Mouse (Mus musculus) hematopoietic stem cell, adult 5-6 weeks (primary cell): Measurements from ENCODE around the gene Camta1. TPM values are rescaled to one million over a fixed set of nuclear protein-coding genes. Genes with fewer than 3 reads are reported as not detected.

Source experiments
- ATAC-seq, 2 experiments: fragments of 125-278 bp in 1 of 2; replicated peaks in 1 of 2; 2 replicates each; pipeline ENCODE4 v1.8.0; 2016 to 2017; ENCODE audit warnings: inconsistent platforms in 2 of 2, mild to moderate bottlenecking in 2 of 2, moderate number of reproducible peaks in 2 of 2, low read depth in 1 of 2, moderate TSS enrichment in 1 of 2; ENCODE audit not compliant: low FRiP score in 2 of 2, poor library complexity in 2 of 2, severe bottlenecking in 2 of 2, insufficient read depth in 1 of 2, low TSS enrichment in 1 of 2
- total RNA-seq: library from RNA; stranded (forward); fragments of 172-1452, 232-1000 nt; gene quantifications from 2 replicates; pipeline ENCODE4 v1.2.3, GENCODE M21; 2017

Gene Camta1
- total RNA-seq, 1 experiment from 2014 or later: 11.6 TPM

DNA sequence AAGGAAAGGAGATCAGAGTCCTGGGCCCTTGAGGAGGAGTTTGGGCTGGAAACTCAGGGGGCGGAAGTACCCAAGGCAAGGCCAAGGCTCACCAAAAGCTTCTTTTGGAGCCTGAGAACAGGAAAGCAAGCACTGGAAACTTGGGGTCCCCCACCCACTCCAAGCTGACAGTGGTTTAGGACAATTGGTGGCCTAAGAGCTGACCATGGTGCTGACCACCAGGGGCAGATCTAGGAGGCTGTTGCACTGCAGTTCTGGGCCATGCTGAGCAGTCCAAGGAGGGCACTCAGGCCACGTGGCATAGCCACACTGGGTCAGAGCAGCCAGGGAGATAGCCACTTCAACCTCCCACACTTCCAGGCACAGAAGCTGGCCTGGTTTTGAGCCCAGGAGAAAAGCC, 102.6 kb downstream of the Camta1 start:
- ATAC-seq: no peak

DNA sequence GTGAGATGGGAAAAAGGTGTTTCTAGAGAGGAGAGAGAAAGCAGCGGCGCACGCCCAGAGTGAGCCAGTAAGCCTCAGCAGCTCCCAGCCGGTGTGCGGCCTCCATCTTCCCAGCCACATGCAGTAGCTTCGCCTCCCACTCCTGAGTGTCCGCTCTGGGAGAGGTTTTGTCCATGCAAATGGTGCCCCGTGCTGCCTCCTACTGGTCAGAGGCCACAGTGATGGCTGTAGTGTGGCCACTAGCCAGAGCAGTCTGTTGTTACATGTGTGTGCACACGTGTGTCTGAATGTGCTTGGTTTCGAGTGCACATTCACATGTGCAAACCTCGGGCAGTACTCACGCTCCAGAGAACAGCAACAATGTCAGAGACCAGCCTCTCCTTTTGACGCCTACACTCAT, 103.3 kb downstream of the Camta1 start:
- no peak for ATAC-seq

DNA sequence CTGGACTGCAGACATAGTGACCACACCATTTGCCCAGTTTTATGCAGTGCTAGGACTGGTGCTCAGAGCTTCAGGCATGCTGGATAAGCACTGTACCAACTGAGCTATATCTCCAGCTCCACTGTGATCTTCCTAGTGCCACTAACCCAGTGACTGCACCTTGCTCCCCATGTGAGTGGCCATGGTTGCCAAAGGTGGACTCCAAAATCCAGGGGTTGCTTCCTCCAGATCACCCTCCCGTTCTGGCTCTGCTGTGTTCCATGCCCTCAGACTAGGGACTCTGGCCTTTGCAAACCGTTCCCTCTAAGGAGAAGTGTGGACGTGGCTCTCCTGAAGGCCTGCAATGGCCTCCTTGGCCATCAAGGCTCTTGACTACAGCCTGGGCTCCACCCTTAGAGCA, 104.4 kb downstream of the Camta1 start:
- no peak for ATAC-seq

DNA sequence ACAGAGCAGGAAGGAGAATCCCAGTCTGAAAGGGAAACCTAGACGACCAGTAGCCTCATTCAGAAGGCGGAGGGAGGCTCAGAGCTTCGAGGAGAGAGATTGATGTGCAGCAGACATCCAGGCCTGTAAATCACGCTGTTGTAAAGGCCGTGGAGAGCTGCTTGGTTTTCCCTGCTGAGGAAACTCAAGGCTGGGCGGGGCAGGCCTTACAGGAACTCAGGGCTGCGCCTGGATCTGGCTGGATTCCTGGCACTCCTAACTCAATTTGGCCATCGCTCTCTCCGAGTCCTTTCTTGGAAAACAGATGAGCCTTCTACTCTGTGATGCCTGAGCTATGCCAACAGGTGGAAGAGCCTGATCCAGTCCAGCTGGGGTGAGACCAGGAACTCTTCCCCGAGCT, 105.3 kb downstream of the Camta1 start:
- ATAC-seq: no peak

DNA sequence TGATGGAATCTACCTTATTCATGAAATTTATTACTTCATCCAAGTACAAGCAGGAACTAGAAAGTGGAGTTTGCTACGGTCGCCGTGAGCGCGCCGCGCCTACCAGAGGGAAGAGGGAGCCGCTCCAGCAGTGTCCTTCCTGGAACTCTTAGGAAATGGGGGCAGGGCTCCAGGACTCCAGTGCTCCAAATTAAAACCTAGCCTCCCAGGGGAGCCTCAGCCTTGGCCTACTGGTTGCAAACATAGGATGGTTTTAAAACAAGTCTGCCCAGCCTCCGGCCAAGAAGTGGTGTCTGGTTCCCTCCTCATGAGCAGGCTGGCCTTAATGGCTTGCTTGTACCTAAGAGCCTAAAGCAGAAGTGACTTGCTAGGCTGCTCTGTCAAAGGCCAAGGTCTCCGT, 108.4 kb downstream of the Camta1 start:
- ATAC-seq: no peak

DNA sequence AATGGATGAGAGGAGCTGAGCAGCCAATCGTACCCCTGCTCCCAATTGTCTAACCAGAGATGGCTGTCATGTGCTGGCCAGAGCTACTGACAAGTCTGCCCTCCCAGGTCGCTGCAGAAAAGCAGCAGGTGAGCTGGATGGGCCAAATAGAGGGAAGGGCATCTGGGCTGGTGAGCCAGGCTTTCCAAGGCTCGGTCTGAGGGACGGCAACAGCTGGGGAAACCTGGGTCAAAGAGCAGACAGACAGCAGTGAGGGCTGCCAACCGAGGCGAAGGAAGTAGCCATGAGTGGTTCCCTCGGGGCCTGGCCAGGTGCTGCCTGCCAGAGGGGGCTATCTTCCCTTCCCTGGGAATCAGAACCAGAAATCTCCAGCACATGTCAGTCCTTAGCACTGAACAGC, 109.1 kb downstream of the Camta1 start:
- no peak for ATAC-seq

DNA sequence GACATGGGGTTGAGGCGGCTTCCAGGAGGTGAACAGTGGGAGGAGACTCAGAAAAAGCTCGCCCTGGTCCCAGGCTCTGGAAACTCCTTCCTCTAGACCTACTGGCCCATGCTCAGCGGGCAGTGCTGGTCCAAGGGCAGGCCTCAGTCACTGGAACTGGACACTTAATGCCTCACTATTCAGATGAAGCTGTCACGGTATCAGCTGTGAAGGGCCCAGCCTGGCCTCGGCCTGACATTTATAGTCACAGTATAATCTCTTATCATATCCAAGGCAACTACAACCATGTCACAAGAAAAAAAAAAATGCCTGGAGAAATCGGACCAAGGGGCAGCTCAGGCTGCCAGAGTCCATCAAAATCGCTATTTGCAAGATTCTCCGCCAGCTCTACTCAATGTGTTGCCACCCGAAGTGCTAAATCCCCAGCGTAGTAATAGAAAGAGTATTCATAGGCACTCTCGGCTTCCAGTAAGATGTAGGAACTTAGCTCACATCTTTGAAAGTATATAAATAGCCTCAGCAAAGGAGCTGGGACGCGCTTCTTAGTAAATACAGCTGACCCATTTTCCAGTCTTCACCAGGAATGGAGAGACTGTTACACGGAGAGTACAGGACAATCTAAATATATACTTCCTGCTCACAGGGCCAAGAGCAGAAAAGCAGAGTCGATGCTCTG, 110.3 kb downstream of the Camta1 start:
- ATAC-seq: no peak

DNA sequence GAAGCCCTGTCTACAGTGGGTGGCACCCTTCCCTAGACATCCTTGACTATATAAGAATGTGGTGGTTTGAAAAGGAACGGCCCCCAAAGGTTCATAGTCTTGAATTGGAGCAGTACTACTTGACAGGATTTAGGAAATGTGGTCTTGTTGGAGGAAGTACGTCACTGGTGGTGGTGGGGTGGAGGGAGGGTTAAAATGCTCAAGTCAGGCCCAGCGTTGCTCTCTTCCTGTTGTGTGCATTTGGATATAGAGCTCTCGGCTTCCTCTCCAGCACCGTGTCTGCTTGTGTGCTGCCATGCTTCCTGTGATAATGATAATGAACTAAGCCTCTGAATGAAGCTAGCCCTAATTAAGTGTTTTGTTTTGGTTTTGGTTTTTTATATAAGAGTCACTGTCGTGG, 114.0 kb downstream of the Camta1 start:
- ATAC-seq: peak; percentile 71 to 83

DNA sequence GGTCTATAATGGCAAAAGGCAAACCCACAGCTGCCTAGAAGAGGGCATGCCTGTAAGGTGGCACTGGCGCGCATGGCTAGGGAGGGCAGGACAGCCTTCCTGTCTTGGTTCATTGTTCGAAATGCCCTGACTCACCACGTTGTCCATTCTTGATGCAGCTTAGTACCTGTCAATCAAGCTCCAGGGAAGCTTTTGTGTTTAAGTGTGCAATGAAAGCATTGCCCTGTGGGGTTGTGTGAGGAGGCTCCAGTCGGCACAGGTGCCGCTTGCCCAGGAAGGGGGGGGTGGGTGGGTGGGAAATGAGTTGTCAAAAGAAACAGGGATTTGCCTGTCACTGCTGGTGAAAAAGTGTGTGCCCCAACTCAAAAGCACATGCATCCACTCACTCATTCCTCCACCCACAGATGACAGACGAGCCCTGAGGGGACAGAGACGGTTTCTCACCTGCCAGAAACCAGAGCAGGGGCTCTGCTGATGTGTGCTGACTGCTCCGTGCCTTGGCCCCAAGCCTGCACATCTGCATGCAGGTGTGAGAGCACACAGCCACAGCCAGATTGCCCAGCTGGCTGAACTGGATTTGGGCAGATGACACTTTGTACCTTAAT, 115.6 kb downstream of the Camta1 start:
- ATAC-seq: no peak

DNA sequence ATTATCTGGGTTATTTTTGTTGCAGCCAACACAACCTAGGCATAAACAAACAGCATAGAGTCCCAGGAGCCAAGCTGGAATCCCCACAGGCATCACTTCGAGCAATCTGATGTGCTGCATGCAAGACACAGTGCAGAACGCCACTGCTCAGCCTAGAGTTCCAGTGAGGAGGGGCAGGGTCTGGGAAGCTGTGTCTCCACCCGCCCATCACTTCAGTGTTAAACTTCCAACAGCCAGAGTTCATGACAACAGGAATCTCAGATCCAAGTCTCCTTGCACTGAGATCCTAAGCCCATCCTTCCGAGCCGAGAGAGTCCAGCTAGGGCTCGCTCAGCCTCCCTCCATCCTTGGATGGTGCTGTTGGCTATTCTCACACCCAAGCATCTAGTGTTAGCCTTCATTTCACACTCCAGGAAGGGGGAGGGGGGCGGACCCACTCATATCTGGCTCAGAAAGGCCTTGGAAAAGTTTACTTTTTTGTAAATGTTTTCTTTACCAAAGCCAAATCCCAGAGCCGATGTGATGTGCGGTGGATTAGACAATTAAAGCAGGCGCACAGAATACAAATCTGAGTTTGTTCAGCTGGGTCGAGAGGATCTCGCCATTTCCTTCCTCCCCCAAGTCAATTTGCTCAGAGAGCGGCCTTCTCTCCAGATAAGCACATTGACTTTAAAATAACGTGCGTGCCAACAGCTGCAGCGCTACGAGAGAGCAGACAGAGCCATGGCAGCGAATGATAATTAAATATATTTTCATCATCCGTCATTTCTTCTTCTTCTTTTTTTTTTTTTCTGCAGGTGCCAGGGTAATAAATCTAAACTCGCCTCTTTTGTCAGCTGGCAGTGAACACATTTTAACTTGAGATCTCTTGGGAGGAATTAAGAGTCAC, 120.2 kb downstream of the Camta1 start:
- peak; percentile 69 to 76 for ATAC-seq

DNA sequence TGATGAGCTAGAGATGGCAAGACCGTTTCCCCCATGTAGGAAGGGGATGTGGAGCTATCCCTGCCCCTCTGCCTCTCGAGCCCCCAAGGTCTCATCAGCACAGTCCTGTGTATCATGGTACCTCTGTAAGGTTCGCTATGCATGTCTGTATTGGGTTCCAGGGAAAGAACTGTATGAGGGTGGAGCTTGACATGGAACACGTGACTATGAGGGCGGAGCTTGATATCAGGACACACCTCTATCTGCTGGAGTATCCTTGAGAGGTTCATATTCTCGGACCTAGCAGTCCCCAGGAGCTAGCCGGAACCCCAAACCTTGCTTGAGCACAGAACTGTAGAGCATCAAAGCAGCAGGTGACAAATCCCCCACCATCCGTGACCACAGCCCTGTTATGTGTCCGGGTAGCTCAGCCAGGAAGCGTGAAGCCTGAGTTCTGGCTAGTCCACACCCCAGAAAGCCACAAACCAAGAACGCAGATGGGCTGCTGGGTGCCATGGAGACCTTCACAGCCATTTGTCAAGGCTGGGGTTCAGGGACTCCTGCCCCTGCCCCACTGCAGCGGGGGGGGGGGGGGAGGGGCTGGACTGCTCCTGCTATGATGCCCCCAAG, 122.2 kb downstream of the Camta1 start:
- peak; percentile 68 to 69 for ATAC-seq

DNA sequence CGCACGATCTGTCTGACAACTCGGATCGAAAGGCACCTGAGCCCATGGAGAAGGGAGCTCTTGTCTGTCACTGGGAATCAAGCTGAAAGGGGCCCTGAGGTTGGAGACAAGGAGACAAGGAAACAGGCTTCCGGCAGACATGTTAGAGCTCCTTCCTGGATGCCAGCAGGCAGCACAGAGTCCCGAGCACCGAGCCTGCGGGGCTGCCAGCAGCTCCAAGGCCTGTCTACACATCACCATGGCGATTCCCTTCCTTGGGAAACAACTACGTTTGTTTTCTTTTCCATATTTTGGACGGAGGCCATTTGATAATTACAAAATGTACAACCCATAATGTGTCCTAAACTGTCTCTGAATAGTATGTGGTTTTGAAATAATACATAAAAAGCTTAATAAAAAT, 122.8 kb downstream of the Camta1 start:
- ATAC-seq: no peak

DNA sequence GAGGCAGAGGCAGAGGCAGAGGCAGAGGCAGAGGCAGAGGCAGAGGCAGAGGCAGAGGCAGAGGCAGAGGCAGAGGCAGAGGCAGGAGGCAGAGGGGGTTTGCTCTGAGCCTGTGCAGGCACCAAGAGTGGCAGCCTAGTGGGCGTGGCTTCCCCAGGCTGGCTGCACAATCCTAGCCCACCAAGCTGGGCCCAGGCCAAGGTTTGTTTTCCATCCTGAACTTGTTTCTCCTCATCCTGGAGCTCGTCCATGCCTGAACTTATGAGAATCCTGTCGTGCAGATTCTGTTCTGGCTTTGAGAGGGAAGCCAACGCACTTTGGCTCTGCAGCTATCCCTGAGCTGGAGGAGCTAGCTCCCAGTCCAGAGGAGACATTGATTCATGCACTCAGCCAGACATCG, 123.4 kb downstream of the Camta1 start:
- no peak for ATAC-seq

DNA sequence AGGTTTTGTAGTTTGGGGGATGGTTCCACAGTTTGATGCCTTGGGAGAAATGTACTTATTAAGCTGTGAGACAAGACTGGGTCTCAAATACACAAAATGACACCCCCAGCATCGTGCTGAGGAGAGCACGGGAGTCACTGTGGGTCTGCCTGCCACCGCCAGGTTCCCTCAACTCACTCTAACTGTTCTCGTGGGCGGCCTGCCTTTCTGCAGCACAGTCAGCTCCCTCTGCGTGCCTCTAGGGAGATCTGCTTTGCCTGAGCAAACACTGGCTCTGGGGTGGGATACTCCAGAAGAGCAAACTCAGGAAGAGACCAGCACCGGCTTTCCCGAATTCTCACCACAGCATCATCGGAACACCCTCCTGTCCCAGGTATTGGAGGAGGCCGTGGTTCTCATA, 129.0 kb downstream of the Camta1 start:
- ATAC-seq: no peak

DNA sequence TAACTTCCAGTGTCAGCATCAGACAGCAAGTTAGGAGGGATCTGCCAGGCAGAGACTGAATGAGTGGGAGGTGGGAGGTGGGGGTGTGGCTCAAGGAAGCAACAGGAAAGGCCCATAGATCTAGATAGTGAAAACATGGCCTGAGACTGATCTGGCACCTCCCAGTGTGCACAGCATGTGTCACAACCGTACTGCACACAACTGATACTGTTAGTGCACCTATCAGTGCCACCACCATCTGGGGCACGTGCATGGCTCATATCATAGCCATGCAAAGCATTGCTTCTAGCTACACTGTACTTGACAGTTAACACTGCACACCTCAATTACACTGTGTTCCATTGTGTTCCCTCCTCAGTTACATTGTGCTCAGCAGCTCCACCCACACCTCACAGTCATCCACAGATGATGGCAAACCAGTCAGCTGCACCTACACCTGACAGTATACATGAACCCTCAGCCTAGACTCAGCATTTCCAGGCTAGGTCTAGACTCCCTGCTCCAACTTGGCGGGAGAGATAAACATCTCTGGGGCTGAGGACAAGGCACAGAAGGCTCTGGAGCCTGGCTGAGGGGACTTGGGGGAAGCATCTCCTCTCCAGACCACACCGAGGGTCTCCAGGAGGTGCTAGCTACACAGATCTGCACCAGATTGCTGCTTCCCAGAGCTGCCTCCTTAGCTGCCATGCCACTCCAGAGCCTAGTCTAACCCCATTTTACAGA, 131.5 kb downstream of the Camta1 start:
- peak in 1 of 2 experiments; percentile 56; a peak in 1 of 4 replicates for ATAC-seq

DNA sequence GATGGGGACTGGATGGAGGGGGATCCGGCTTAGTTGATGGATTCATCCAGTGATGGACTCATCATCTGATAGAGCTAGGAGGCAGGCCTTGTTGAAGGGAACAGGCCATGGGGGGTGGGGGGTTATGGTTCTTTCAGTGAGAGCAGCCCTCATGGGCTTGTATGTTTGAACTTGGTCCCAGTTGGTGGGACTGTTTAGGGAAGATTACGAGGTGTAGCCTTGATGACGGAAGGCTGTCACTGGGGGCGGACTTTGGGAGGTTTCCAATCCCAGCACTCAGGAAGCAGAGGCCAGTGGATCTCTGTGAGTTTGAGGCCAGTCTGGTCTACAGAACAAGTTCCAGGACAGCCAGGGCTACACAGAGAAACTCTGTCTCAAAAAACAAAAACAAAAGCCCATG, 132.6 kb downstream of the Camta1 start:
- no peak for ATAC-seq

DNA sequence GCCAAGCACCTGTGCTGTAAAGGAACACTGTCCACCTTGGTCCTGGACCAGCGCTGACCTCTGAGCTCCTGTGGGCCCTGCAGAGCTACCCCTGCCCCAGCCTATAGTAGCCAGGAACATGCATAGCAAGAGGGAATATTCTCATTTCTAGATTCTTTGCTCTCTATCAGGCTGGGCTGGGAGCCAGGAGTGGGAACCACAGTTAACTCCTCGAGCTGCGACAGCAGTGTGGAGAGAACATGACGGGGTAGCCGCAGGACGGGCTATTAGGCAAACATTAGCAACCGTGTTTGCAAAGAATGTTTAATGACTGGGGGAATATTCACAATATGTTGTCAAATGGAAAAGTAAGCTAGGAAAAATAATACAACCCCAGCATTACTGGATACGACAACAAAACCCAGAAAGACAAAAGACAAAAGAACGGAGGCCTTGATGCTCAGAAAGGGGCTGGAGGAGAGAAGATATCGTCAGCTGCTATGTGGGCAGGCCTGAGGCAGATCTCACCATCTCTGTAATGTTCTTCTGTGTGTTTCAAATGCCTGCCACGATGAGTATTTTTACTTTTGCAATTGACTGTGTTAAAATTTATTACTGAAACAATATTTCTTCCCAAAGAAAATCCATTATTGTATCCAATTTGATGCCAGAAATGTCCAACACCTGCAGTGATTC, 133.1 kb downstream of the Camta1 start:
- ATAC-seq: no peak
